Mouse (Mus musculus) G1E (cell line): ENCODE results near the gene Cnga1.

Experiments
- CTCF ChIP-seq: IDR thresholded peaks from 2 replicates; pipeline ENCODE4 v1.5.1; 2012; ENCODE audit warnings: low read depth, low read length, inconsistent platforms, mixed read lengths
- GATA1 ChIP-seq: IDR thresholded peaks from 2 replicates; pipeline ENCODE4 v1.6.1; 2012; ENCODE audit warnings: borderline replicate concordance, low read length, inconsistent platforms, mixed read lengths
- GATA2 ChIP-seq: IDR thresholded peaks from 2 replicates; pipeline ENCODE4 v1.6.1; 2012; ENCODE audit warnings: low read depth, low read length, inconsistent platforms, borderline replicate concordance
- POLR2AphosphoS5 ChIP-seq: IDR thresholded peaks from 2 replicates; pipeline ENCODE4 v1.6.1; 2012; ENCODE audit warnings: low read depth, low read length, inconsistent platforms; ENCODE audit not compliant: insufficient replicate concordance
- TAL1 ChIP-seq: conservative IDR thresholded peaks from 2 replicates; pipeline ENCODE4 v1.6.1; 2012; ENCODE audit warnings: low read depth, low read length, inconsistent platforms, mixed read lengths

GRCm38 (mm10) chr5:72640072-72640471, 4.0 kb downstream of the Cnga1 start:
- TF ChIP-seq GATA2 = no peak
- no peak for TF ChIP-seq CTCF
- no peak for TF ChIP-seq TAL1
- no peak for TF ChIP-seq GATA1
- no peak for TF ChIP-seq POLR2AphosphoS5
